Mouse (Mus musculus) hematopoietic stem cell, adult 5-6 weeks (primary cell): ENCODE measurements at regions not wholly inside any gene's neighbourhood (a gene's known extent, or its start where the extent isn't known, plus 50 kb on each side); places are given as distances from the start of the nearest gene placed in this dataset.
A peak's percentile ranks its signal among the peaks of the same experiment; 100 is the strongest.
"Not testable (repeated sequence)": the region's sequence is repeated elsewhere in the genome, so short reads cannot be mapped to it uniquely, and the experiment has no call there.

Experiments
- ATAC-seq, 2 experiments: fragments of 125-278 bp in 1 of 2; replicated peaks in 1 of 2; 2 replicates each; pipeline ENCODE4 v1.8.0; 2016 to 2017; ENCODE audit warnings: inconsistent platforms in 2 of 2, mild to moderate bottlenecking in 2 of 2, moderate number of reproducible peaks in 2 of 2, low read depth in 1 of 2, moderate TSS enrichment in 1 of 2; ENCODE audit not compliant: low FRiP score in 2 of 2, poor library complexity in 2 of 2, severe bottlenecking in 2 of 2, insufficient read depth in 1 of 2, low TSS enrichment in 1 of 2

GRCm38 (mm10) chr1:193503624-193504325 lies 133.7 kb upstream of the Camk1g start:
- peak; percentile 41 to 80; a peak in 3 of 4 replicates for ATAC-seq

GRCm38 (mm10) chr1:193496265-193497183 lies 126.4 kb upstream of the Camk1g start:
- no peak for ATAC-seq

GRCm38 (mm10) chr1:193488039-193488438 lies 117.9 kb upstream of the Camk1g start:
- no peak for ATAC-seq

- not testable (repeated sequence) for ATAC-seq
Observed at GRCm38 (mm10) chr1:193486668-193487067, 116.6 kb upstream of the Camk1g start.

GRCm38 (mm10) chr1:193484977-193485376 lies 114.9 kb upstream of the Camk1g start:
- ATAC-seq: no peak

- ATAC-seq: no peak
Observed at GRCm38 (mm10) chr1:193477298-193477697, 107.2 kb upstream of the Camk1g start.

GRCm38 (mm10) chr1:193476805-193477204 lies 106.7 kb upstream of the Camk1g start:
- no peak for ATAC-seq

- no peak for ATAC-seq
Observed at GRCm38 (mm10) chr1:193466306-193466705, 96.2 kb upstream of the Camk1g start.

- ATAC-seq: no peak
Observed at GRCm38 (mm10) chr1:193459735-193460134, 89.6 kb upstream of the Camk1g start.

GRCm38 (mm10) chr1:193457908-193458307 lies 87.8 kb upstream of the Camk1g start:
- no peak for ATAC-seq

GRCm38 (mm10) chr1:193453654-193454053 lies 83.6 kb upstream of the Camk1g start:
- no peak for ATAC-seq

- ATAC-seq: no peak
Observed at GRCm38 (mm10) chr1:193451471-193452135, 81.5 kb upstream of the Camk1g start.

GRCm38 (mm10) chr1:193450814-193451213 lies 80.7 kb upstream of the Camk1g start:
- ATAC-seq: no peak

GRCm38 (mm10) chr1:193450201-193450600 lies 80.1 kb upstream of the Camk1g start:
- ATAC-seq: no peak

- ATAC-seq: peak; percentile 65 to 72
Observed at GRCm38 (mm10) chr1:193449394-193450103, 79.5 kb upstream of the Camk1g start.

- ATAC-seq: no peak
Observed at GRCm38 (mm10) chr1:193448793-193449393, 78.8 kb upstream of the Camk1g start.

- ATAC-seq: no peak
Observed at GRCm38 (mm10) chr1:193447647-193448046, 77.5 kb upstream of the Camk1g start.
